Mouse (Mus musculus) small intestine, adult 2 months (tissue): ENCODE data around the gene Ltc4s.

Experiments
- CTCF ChIP-seq: fragments of 200-500 bp; IDR thresholded peaks from 2 replicates; pipeline ENCODE4 v1.5.1; 2012; ENCODE audit warnings: low read depth, mild to moderate bottlenecking, control low read depth, inconsistent platforms, low read length, moderate library complexity, mixed read lengths; ENCODE audit not compliant: insufficient replicate concordance, insufficient read length; ENCODE audit errors: extremely low read depth
- POLR2A ChIP-seq: fragments of 200-500 bp; IDR thresholded peaks from 2 replicates; pipeline ENCODE4 v1.6.1; 2012; ENCODE audit warnings: low read depth, mild to moderate bottlenecking, control low read depth, inconsistent platforms, low read length, moderate library complexity

DNA sequence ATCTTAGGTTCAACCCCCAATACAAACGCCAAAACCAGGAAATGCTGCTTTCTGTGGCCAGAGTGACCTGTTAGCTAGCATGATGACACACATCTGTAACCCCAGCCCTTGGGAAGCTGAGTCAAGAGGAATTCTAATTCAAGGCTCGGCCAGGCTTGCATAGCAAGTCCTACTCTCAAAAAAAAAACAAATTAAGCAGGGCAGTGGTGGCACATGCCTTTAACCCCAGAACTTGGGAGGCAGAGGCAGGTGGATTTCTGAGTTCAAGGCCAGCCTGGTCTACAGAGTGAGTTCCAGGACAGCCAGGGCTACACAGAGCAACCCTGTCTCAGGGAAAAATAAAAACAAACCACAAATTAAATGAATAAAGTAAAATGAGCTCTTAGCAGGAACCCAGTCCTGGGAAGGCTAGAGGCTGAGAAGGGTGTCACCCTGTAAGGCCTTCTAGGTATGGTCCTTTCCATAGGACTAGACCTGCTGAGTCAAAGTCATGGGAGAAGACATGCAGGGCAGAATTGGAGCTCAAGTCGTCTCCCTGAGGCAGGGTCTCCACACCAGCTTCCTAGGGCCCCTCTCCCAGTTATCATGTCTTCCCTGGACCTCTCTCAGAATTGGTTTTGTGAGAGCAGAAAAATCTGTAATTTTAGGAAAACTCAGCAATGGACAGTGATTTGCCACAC lies 26.2 kb downstream of the Ltc4s start:
- TF ChIP-seq CTCF: no peak
- TF ChIP-seq POLR2A: no peak
